Mouse (Mus musculus) lung, postnatal 0 days (tissue): ENCODE data around the gene Robo2. TPM values are rescaled to one million over a fixed set of nuclear protein-coding genes. Genes with fewer than 3 reads are reported as not detected.

ENCODE experiments used
- ATAC-seq: fragments of 200-750 bp; cut with Nextera tagmentation; 2 replicates; pipeline ENCODE4 v1.8.0; 2017; ENCODE audit warnings: moderate library complexity
- DNase-seq: peaks from one replicate; pipeline ENCODE4 v3.0.0-alpha.2; 2016; ENCODE audit warnings: low spot score
- H3K27ac ChIP-seq: fragments of 300-500 bp; sonication (generic); 2 replicates; pipeline ENCODE4 v1.5.1; 2014; ENCODE audit warnings: antibody characterized with exemption, mild to moderate bottlenecking, low read length, mixed read lengths
- H3K27me3 ChIP-seq: fragments of 300-500 bp; sonication (generic); replicated peaks from 2 replicates; pipeline ENCODE4 v1.6.1; 2014; ENCODE audit warnings: low read length, mixed read lengths; ENCODE audit not compliant: insufficient read depth
- H3K36me3 ChIP-seq: fragments of 300-500 bp; sonication (generic); 2 replicates; pipeline ENCODE4 v1.6.1; 2014; ENCODE audit warnings: low read length, mixed read lengths; ENCODE audit not compliant: insufficient read depth
- H3K4me1 ChIP-seq: fragments of 300-500 bp; sonication (generic); 2 replicates; pipeline ENCODE4 v1.6.1; 2014; ENCODE audit warnings: antibody characterized with exemption, low read depth, low read length, mixed read lengths; ENCODE audit not compliant: insufficient read depth
- H3K4me2 ChIP-seq: fragments of 300-500 bp; sonication (generic); replicated peaks from 2 replicates; pipeline ENCODE4 v1.6.1; 2014; ENCODE audit warnings: low read depth, mild to moderate bottlenecking, low read length, moderate library complexity, mixed read lengths
- H3K4me3 ChIP-seq: fragments of 300-500 bp; sonication (generic); 2 replicates; pipeline ENCODE4 v1.5.1; 2014; ENCODE audit warnings: low read depth, low read length
- H3K9ac ChIP-seq: fragments of 300-500 bp; sonication (generic); replicated peaks from 2 replicates; pipeline ENCODE4 v1.6.1; 2014; ENCODE audit warnings: low read depth, mild to moderate bottlenecking
- H3K9me3 ChIP-seq: fragments of 300-500 bp; sonication (generic); 2 replicates; pipeline ENCODE4 v1.6.1; 2016; ENCODE audit warnings: low read length, mixed read lengths
- CTCF ChIP-seq: IDR thresholded peaks from 2 replicates; pipeline ENCODE4 v1.5.1; 2016; ENCODE audit warnings: antibody characterized with exemption, mild to moderate bottlenecking
- EP300 ChIP-seq: IDR thresholded peaks from 2 replicates; pipeline ENCODE4 v1.6.1; 2016; ENCODE audit warnings: antibody characterized with exemption, mild to moderate bottlenecking, control low read depth
- WGBS: fragments of 180-500 bp; shearing (Covaris S2); extraction: QIAGEN DNeasy Blood & Tissue Kit; methylation state at CpG from one replicate; pipeline ENCODE4 v1.1.7; 2014; 5-methylcytosine and 5-hydroxymethylcytosine counted together
- polyA plus RNA-seq: library from polyadenylated mRNA; unstranded; fragments of >200 nt; fragmentation: Nextera tagmentation; extraction: Ambion mirVana; gene quantifications from 2 replicates; pipeline ENCODE4 v1.2.1, GENCODE M21; 2015

The Robo2 gene
- polyA plus RNA-seq, 1 experiment from 2014 or later, result 13.3 TPM

DNA sequence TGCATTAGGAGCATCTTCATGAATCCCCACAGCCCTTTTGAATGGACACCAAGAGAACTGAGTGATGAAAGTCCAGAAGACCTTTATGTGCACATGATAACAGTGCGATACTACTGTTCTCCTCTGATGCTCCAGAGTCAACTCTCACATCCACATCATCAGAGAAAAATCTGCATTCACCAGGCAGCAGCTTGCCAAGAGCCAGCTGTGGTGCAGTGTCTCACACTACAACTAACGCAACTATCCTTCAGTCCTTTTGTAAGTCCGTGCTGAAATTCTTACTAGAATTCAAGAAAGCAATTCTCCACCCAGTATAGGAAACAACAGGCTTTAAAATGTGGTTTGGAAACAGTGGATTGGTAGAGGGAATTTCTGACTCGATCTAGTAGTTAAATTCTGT, 481.3 kb downstream of the Robo2 start:
- DNase-seq (peak; percentile 44), ATAC-seq (peak; percentile 37; the same call in 1 of the 2 replicates)
- 60% methylated on average over 4 of the region's 4 CpGs for WGBS
- no peaks in the 10 kb centered on the region for H3K9me3 ChIP-seq
- H3K9ac ChIP-seq, result no peak overlapping the region
- H3K27me3 ChIP-seq, result no peaks in the 10 kb centered on the region
- TF ChIP-seq EP300 (no peak), CTCF (no peak)
- H3K4me2 ChIP-seq, result no peak overlapping the region
- no peak overlapping the region for H3K4me3 ChIP-seq
- no peaks in the 10 kb centered on the region for H3K4me1 ChIP-seq
- no peak overlapping the region for H3K27ac ChIP-seq
- H3K36me3 ChIP-seq, result no peaks in the 10 kb centered on the region

DNA sequence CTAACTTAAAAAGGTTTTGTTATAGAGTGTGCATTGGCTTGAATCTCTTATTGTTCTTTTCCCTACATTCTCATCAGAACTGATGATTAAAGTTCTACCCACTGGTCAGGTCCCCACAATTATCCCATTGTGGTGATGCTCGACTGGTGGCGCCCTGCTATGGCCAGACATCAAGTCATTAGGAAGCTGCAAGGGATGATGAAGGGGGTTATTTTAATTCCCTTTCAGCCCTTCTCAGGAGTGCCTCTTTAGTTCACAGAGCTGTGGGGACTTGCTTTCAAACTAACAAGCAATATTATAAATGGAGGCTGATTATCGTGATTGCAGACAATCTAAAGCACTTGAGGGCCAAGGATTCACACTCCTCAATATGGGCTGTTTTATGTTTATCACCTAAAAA, 484.1 kb downstream of the Robo2 start:
- ATAC-seq, result no peak
- WGBS, result 89% methylated on average over 3 of the region's 3 CpGs
- H3K27ac ChIP-seq, result no peak overlapping the region

GRCm38 (mm10) chr16:73915425-73915824, 496.2 kb downstream of the Robo2 start:
- no peak for TF ChIP-seq EP300
- no peak for TF ChIP-seq CTCF
- no peaks in the 10 kb centered on the region for H3K9me3 ChIP-seq
- no peak overlapping the region for H3K9ac ChIP-seq
- 63% methylated on average over 4 of the region's 4 CpGs for WGBS
- H3K4me3 ChIP-seq, result no peak overlapping the region
- H3K4me2 ChIP-seq, result no peak overlapping the region
- no peaks in the 10 kb centered on the region for H3K4me1 ChIP-seq
- no peaks in the 10 kb centered on the region for H3K27me3 ChIP-seq
- no peak for ATAC-seq
- no peaks in the 10 kb centered on the region for H3K36me3 ChIP-seq
- DNase-seq, result peak; percentile 31
- no peak overlapping the region for H3K27ac ChIP-seq

More for the DNA sequence above, 484.1 kb downstream of the Robo2 start:
- no peak overlapping the region for H3K9ac ChIP-seq
- H3K4me1 ChIP-seq, result no peaks in the 10 kb centered on the region
- no peak overlapping the region for H3K4me2 ChIP-seq
- TF ChIP-seq EP300 (no peak), CTCF (no peak)
- no peaks in the 10 kb centered on the region for H3K27me3 ChIP-seq
- H3K36me3 ChIP-seq, result no peaks in the 10 kb centered on the region
- H3K4me3 ChIP-seq, result no peak overlapping the region
- H3K9me3 ChIP-seq, result no peaks in the 10 kb centered on the region
- no peak for DNase-seq

DNA sequence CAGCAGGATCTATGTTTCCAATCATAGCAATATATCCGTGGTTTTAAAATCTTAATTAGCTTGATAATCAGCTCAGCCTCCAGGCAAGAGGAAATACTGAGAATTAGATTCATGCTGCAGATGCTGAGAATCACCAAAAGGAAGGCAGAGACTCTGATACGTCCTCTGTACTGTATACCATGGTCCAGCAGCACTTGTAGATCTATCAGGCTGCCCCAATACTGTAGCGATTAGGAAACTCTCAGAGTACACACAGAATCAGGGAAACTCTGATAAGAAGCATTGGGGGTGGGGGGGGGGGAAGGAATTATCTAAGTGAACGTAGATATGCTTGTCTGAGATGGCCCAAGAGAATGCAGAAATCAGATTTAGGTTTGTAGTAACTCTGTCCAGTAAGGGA, 496.7 kb downstream of the Robo2 start:
- Histone ChIP-seq H3K9ac (no peak overlapping the region), H3K27ac (no peak overlapping the region), H3K4me3 (no peak overlapping the region), H3K27me3 (no peaks in the 10 kb centered on the region), H3K36me3 (no peaks in the 10 kb centered on the region), H3K9me3 (no peaks in the 10 kb centered on the region), H3K4me1 (no peaks in the 10 kb centered on the region), H3K4me2 (no peak overlapping the region)
- no peak for DNase-seq
- ATAC-seq, result no peak
- TF ChIP-seq EP300 (no peak), CTCF (no peak)
- 42% methylated on average over 4 of the region's 4 CpGs for WGBS

- Histone ChIP-seq H3K4me1 (no peaks in the 10 kb centered on the region), H3K27me3 (no peaks in the 10 kb centered on the region), H3K4me3 (no peak overlapping the region), H3K4me2 (no peak overlapping the region), H3K36me3 (no peaks in the 10 kb centered on the region), H3K9ac (no peak overlapping the region), H3K9me3 (no peaks in the 10 kb centered on the region), H3K27ac (no peak overlapping the region)
- no peak for ATAC-seq
- TF ChIP-seq CTCF (no peak), EP300 (no peak)
- 77% methylated on average over 11 of the region's 11 CpGs for WGBS
- DNase-seq, result no peak
These were observed 503.1 kb downstream of the Robo2 start for GRCm38 (mm10) chr16:73908504-73908903.

- 94% methylated on average over 11 of the region's 11 CpGs for whole genome bisulfite sequencing
- Histone ChIP-seq H3K27ac (no peak overlapping the region), H3K4me1 (no peaks in the 10 kb centered on the region), H3K27me3 (no peaks in the 10 kb centered on the region), H3K4me2 (no peak overlapping the region), H3K9ac (no peak overlapping the region), H3K4me3 (no peak overlapping the region), H3K36me3 (no peaks in the 10 kb centered on the region), H3K9me3 (no peaks in the 10 kb centered on the region)
- ATAC-seq (no peak), DNase-seq (no peak)
- no peak for TF ChIP-seq CTCF
- no peak for TF ChIP-seq EP300
These were observed 514.8 kb downstream of the Robo2 start for GRCm38 (mm10) chr16:73896856-73897255.

- WGBS, result 85% methylated on average over 1 of the region's 1 CpGs
- H3K9ac ChIP-seq, result no peak overlapping the region
- no peaks in the 10 kb centered on the region for H3K9me3 ChIP-seq
- no peaks in the 10 kb centered on the region for H3K36me3 ChIP-seq
- no peak overlapping the region for H3K4me3 ChIP-seq
- ATAC-seq, result no peak
- H3K27me3 ChIP-seq, result no peaks in the 10 kb centered on the region
- TF ChIP-seq EP300 (no peak), CTCF (no peak)
- H3K27ac ChIP-seq, result no peak overlapping the region
- no peak overlapping the region for H3K4me2 ChIP-seq
- no peak for DNase-seq
- H3K4me1 ChIP-seq, result no peaks in the 10 kb centered on the region
These were observed 529.7 kb downstream of the Robo2 start for GRCm38 (mm10) chr16:73881911-73882310.
